Comparison of ENCODE assay signal across 15 mouse cellular contexts in genomic region chr5:142716056-142716455, GRCm38 (mm10). TPM values are rescaled to one million over a fixed set of nuclear protein-coding genes. Genes with fewer than 3 reads are reported as not detected.
"Had no signal": no experiment of that assay in that cellular context is flagged by ENCODE, and none has a peak within 500 bp of the region (broad histone marks: within the 10 kb centered on the region; RNA-seq: fewer than 3 reads in every experiment).

No protein-coding gene starts in this region.

- H3K27ac ChIP-seq: kidney, embryonic 15.5 days; left cerebral cortex, adult 2 months; limb, embryonic 10.5 days; limb, embryonic 13.5 days; liver, embryonic 13.5 days had no signal

- H3K27me3 ChIP-seq: kidney, embryonic 15.5 days; limb, embryonic 13.5 days had no signal

- H3K4me1 ChIP-seq: limb, embryonic 13.5 days; liver, embryonic 13.5 days had no signal

- H3K4me3 ChIP-seq: kidney, embryonic 15.5 days; left cerebral cortex, adult 2 months; limb, embryonic 10.5 days; limb, embryonic 13.5 days; liver, embryonic 13.5 days had no signal

- DNase-seq: kidney, postnatal 36 days; layer of hippocampus, postnatal 36 days; liver; liver, embryonic 13.5 days; lung, adult 2 months; lung, postnatal 14 days; lung, postnatal 4 days; midbrain, embryonic 14.5 days; thymus, postnatal 36 days had no signal

RNA-seq across cellular contexts. Expression of gene Slc29a4, which starts 23.7 kb away (rescaled TPM):
- total RNA-seq: megakaryocyte progenitor cell, adult 5-6 weeks; megakaryocyte-erythroid progenitor cell, adult 5-6 weeks had no signal
